In the genomic region with DNA sequence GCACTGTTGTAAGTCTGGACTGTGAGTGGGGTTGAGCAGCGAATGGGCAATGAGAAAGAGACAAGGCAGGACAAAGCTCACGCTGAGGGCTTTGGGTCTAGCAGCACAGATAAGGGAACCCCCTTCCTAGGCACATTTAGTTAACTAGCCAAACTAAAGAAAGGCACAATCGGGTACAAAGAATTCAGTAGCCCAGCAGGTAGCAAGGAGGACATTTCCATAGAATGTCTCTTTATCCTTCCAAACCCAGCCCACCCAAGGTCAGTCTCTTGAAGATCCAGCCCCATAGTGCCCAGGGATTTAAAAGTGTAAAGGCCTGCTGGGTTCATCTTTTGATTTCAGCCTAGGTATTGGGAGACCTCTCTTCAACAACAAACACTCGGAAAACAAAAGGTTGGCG, we compare ENCODE assay signal across 19 mouse cellular contexts. TPM values are rescaled to one million over a fixed set of nuclear protein-coding genes. Genes with fewer than 3 reads are reported as not detected.
"Had no signal": no experiment of that assay in that cellular context is flagged by ENCODE, and none has a peak within 500 bp of the region (broad histone marks: within the 10 kb centered on the region; RNA-seq: fewer than 3 reads in every experiment).

No protein-coding gene starts in this region.

- H3K27ac ChIP-seq: macrophage; midbrain, embryonic 13.5 days; midbrain, embryonic 15.5 days; neural tube, embryonic 12.5 days; stomach, embryonic 15.5 days; stomach, postnatal 0 days had no signal

- H3K9ac ChIP-seq: lung, embryonic 14.5 days; midbrain, embryonic 13.5 days; midbrain, embryonic 15.5 days; neural tube, embryonic 12.5 days; stomach, embryonic 15.5 days had no signal

- H3K27me3 ChIP-seq: midbrain, embryonic 13.5 days; midbrain, embryonic 15.5 days; neural tube, embryonic 12.5 days; stomach, embryonic 15.5 days had no signal

- H3K36me3 ChIP-seq: midbrain, embryonic 13.5 days; midbrain, embryonic 15.5 days; neural tube, embryonic 12.5 days; stomach, embryonic 15.5 days had no signal

- H3K4me3 ChIP-seq: midbrain, embryonic 13.5 days; midbrain, embryonic 15.5 days; neural tube, embryonic 12.5 days; stomach, embryonic 15.5 days had no signal

- H3K9me3 ChIP-seq: megakaryocyte, embryonic 14.5 days; midbrain, embryonic 13.5 days; midbrain, embryonic 15.5 days; neural tube, embryonic 12.5 days; stomach, embryonic 15.5 days had no signal

- ATAC-seq: midbrain, embryonic 13.5 days; midbrain, embryonic 15.5 days had no signal

- DNase-seq: lung, adult 18-20 months; lung, embryonic 14.5 days; lung, postnatal 10 days; right cerebral cortex, postnatal 14 days; thymus, postnatal 14 days; thymus, postnatal 36 days had no signal

- H3K4me2 ChIP-seq: lung, embryonic 14.5 days; midbrain, embryonic 11.5 days; midbrain, embryonic 13.5 days; midbrain, embryonic 15.5 days; neural tube, embryonic 12.5 days; stomach, embryonic 15.5 days had no signal

- H3K4me1 ChIP-seq: neural tube, embryonic 12.5 days had no signal

RNA-seq across cellular contexts. Expression of gene Gpr37l1, which starts 18.5 kb away (rescaled TPM):
- total RNA-seq: megakaryocyte progenitor cell, adult 5-6 weeks; monocyte, adult 5-6 weeks; neutrophil, adult 5-6 weeks had no signal
- polyA plus RNA-seq: lung, embryonic 14.5 days; lung, embryonic 16.5 days; macrophage; midbrain, embryonic 11.5 days; testis, adult 2 months had no signal
